Mouse (Mus musculus) liver, embryonic 12.5 days (tissue): ENCODE data around the gene Mterf1b. TPM values are rescaled to one million over a fixed set of nuclear protein-coding genes. Genes with fewer than 3 reads are reported as not detected.
"Not testable (repeated sequence)": the region's sequence is repeated elsewhere in the genome, so short reads cannot be mapped to it uniquely, and the experiment has no call there.

Experiments
- ATAC-seq: fragments of 200-750 bp; cut with Nextera tagmentation; 2 replicates; pipeline ENCODE4 v1.8.0; 2017; ENCODE audit warnings: moderate number of reproducible peaks, mild to moderate bottlenecking, moderate library complexity
- H3K27ac ChIP-seq: fragments of 300-500 bp; sonication (generic); 2 replicates; pipeline ENCODE4 v1.5.1; 2016; ENCODE audit warnings: mild to moderate bottlenecking
- H3K27me3 ChIP-seq: fragments of 300-500 bp; sonication (generic); replicated peaks from 2 replicates; pipeline ENCODE4 v1.6.1; 2016; ENCODE audit warnings: mild to moderate bottlenecking, moderate library complexity
- H3K36me3 ChIP-seq: fragments of 300-500 bp; sonication (generic); 2 replicates; pipeline ENCODE4 v1.6.1; 2016; ENCODE audit warnings: mild to moderate bottlenecking, moderate library complexity
- H3K4me1 ChIP-seq: fragments of 300-500 bp; sonication (generic); 2 replicates; pipeline ENCODE4 v1.6.1; 2016
- H3K4me2 ChIP-seq: fragments of 300-500 bp; sonication (generic); 2 replicates; pipeline ENCODE4 v1.6.1; 2016; ENCODE audit warnings: mild to moderate bottlenecking, moderate library complexity
- H3K4me3 ChIP-seq: fragments of 300-500 bp; sonication (generic); 2 replicates; pipeline ENCODE4 v1.5.1; 2016; ENCODE audit warnings: mild to moderate bottlenecking, moderate library complexity
- H3K9ac ChIP-seq: fragments of 300-500 bp; sonication (generic); 2 replicates; pipeline ENCODE4 v1.6.1; 2016; ENCODE audit warnings: mild to moderate bottlenecking, moderate library complexity
- H3K9me3 ChIP-seq: fragments of 300-500 bp; sonication (generic); replicated peaks from 2 replicates; pipeline ENCODE4 v1.6.1; 2016; ENCODE audit warnings: mild to moderate bottlenecking, moderate library complexity
- WGBS: fragments of 180-500 bp; shearing (Covaris S2); methylation state at CpG from one replicate; pipeline ENCODE4 v1.1.7; 2016; ENCODE audit not compliant: insufficient replicate concordance; 5-methylcytosine and 5-hydroxymethylcytosine counted together
- polyA plus RNA-seq: library from polyadenylated mRNA; unstranded; fragments of >200 nt; fragmentation: Nextera tagmentation; extraction: Ambion mirVana; gene quantifications from 2 replicates; pipeline ENCODE4 v1.2.1, GENCODE M21; 2016

Mterf1b gene
- polyA plus RNA-seq: 3.2 and 3.6 TPM in 2 replicates

- H3K4me3 ChIP-seq: peak within 1 kb of the TSS; percentile 68
- H3K36me3 ChIP-seq, H3K27ac ChIP-seq, H3K27me3 ChIP-seq, H3K9me3 ChIP-seq, H3K4me1 ChIP-seq: not testable (repeated sequence)
- peak within 1 kb of the TSS; percentile 81 for H3K4me2 ChIP-seq
- 70% methylated on average over 10 of the region's 37 CpGs for WGBS
- H3K9ac ChIP-seq: peak within 1 kb of the TSS; percentile 74
- ATAC-seq: peak; percentile 100
These were observed at the start of gene Mterf1b for GRCm38 (mm10) chr5:4191671-4192480. TSS of gene Mterf1b (plus strand) at chr5:4192367.

DNA sequence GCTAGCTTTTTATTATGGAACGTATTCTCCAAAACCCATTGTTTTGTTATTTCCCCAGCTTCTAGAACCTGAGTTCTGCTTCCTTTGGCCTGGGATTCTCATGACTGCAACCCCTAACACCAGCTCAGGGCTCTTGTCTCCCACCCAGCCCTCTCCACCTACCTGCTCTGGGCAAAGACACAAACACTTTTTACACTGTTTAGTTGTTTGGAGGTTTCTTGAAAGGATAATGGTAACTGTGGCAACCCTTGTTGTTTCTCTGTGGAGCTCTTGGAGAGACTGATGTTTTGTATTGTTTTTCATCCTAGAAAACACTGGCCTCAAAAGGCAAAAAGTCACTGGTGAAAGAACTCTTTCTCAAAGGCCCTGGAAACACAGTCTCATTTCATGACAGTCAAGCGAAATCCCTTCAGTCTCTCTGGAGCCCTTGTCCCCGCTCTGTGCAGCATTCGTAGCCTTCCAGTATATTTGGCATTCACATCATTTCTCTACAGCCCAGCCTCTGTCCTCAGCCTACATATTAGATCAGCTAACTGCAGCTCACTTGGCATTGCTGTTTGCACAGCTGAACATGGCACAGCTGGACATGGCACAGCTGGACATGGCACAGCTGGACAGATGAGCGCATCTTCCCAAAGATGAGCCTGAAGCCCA lies 32.6 kb upstream of the Mterf1b start:
- H3K9me3 ChIP-seq, H3K36me3 ChIP-seq, H3K4me1 ChIP-seq, H3K9ac ChIP-seq, H3K27me3 ChIP-seq, H3K27ac ChIP-seq, H3K4me2 ChIP-seq, ATAC-seq, H3K4me3 ChIP-seq: not testable (repeated sequence)
- WGBS: 80% methylated on average over 4 of the region's 5 CpGs

DNA sequence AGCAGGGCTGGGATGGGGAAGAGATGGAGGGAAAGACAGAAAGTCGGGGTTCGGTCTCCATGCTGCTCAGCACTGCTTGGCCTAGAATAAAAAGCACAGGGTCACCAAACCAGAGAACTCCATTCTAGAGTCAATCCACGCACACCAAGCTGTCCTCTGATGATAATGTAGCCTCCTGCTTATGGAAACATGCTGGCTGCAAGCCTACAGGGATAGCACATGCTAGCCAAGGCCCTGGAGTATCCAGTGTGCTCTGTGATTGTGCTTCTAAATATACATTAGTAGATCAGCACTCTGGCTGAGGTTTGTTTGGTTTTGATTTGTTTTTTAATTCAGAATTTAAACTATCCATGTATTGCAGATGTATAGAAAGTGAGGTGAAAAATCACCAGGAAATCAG lies 30.6 kb upstream of the Mterf1b start:
- H3K4me3 ChIP-seq: no peak overlapping the region
- no peak overlapping the region for H3K4me2 ChIP-seq
- H3K4me1 ChIP-seq: no peaks in the 10 kb centered on the region
- no peaks in the 10 kb centered on the region for H3K9me3 ChIP-seq
- no peaks in the 10 kb centered on the region for H3K27me3 ChIP-seq
- ATAC-seq: no peak
- H3K36me3 ChIP-seq: no peaks in the 10 kb centered on the region
- H3K27ac ChIP-seq: no peak overlapping the region
- no peak overlapping the region for H3K9ac ChIP-seq
- WGBS: 59% methylated on average over 3 of the region's 3 CpGs

DNA sequence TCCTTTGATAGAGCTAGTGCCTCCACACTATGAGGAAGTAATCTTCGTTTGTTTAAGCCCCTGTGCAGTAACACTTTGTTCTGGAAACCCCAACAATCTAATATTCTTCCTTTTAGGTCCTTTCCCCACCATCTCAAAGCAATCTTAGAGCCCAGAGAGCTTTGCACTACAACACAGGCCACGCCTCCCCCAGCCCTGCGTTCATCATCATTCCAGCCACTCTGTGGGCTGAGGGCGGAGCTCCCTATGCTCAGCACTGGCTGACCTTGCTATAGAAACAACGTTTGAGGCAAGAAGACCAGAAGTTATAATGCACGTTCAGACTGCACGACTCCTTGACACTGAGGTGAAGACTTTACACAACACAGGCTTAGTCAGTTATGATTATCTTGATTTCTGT lies 29.7 kb upstream of the Mterf1b start:
- no peak overlapping the region for H3K4me3 ChIP-seq
- no peaks in the 10 kb centered on the region for H3K9me3 ChIP-seq
- no peak overlapping the region for H3K27ac ChIP-seq
- H3K4me1 ChIP-seq: no peaks in the 10 kb centered on the region
- ATAC-seq: no peak
- no peak overlapping the region for H3K9ac ChIP-seq
- no peak overlapping the region for H3K4me2 ChIP-seq
- no peaks in the 10 kb centered on the region for H3K27me3 ChIP-seq
- 45% methylated on average over 7 of the region's 7 CpGs for WGBS
- H3K36me3 ChIP-seq: no peaks in the 10 kb centered on the region

DNA sequence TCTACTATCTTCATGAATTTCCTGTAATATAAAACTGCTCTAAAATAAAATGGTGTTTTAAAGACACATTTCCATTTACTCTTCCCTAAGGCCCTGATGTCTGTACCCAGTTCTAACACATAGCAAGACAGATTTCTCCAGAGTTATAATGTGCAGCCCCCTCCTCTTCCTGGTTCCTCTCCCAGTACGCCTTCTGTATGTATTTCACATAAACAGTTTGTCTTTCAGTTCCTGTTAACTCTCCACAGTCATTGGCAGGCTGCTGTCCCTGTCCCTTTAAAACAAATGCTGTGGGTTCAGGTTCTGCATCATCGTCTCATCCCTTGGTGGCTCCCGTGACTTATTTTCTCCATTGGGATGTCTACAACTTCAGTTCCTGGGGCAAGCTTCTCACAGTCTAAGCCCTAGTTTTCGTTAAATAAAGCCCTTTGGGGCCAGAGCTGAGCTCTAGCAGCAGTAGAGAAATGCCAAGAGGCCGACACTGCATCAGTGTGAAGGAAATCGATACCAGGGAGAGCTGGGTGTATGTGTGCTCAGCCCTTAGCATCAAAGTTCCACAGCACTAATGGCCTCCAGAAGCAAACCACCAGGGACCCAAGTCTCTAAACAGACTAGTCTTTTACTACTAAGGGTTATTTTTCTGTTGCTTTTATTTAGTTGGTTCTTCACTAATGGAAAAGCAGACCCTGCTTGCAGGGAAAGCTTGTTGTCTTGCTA lies 24.2 kb upstream of the Mterf1b start:
- H3K9ac ChIP-seq, H3K27me3 ChIP-seq, H3K9me3 ChIP-seq, H3K36me3 ChIP-seq, ATAC-seq, H3K4me1 ChIP-seq, H3K4me3 ChIP-seq, H3K4me2 ChIP-seq, H3K27ac ChIP-seq: not testable (repeated sequence)
- 59% methylated on average over 6 of the region's 6 CpGs for WGBS

GRCm38 (mm10) chr5:4168530-4168926 lies 23.6 kb upstream of the Mterf1b start:
- H3K9ac ChIP-seq, ATAC-seq: not testable (repeated sequence)
- WGBS: 68% methylated on average over 4 of the region's 4 CpGs

GRCm38 (mm10) chr5:4176421-4176820 lies 15.7 kb upstream of the Mterf1b start:
- WGBS: 67% methylated on average over 3 of the region's 3 CpGs
- H3K27ac ChIP-seq, H3K27me3 ChIP-seq, H3K4me2 ChIP-seq, H3K4me1 ChIP-seq, H3K9me3 ChIP-seq, H3K9ac ChIP-seq, H3K36me3 ChIP-seq, H3K4me3 ChIP-seq, ATAC-seq: not testable (repeated sequence)

More at GRCm38 (mm10) chr5:4168530-4168926, 23.6 kb upstream of the Mterf1b start:
- H3K27ac ChIP-seq, H3K9me3 ChIP-seq, H3K4me1 ChIP-seq, H3K4me2 ChIP-seq, H3K36me3 ChIP-seq, H3K27me3 ChIP-seq, H3K4me3 ChIP-seq: not testable (repeated sequence)

- 54% methylated on average over 6 of the region's 6 CpGs for WGBS
- Histone ChIP-seq H3K4me3 (no peak overlapping the region), H3K27ac (no peak overlapping the region), H3K27me3 (no peaks in the 10 kb centered on the region), H3K4me1 (no peaks in the 10 kb centered on the region), H3K4me2 (no peak overlapping the region), H3K36me3 (no peaks in the 10 kb centered on the region), H3K9ac (no peak overlapping the region), H3K9me3 (no peaks in the 10 kb centered on the region)
- no peak for ATAC-seq
These were observed 12.8 kb upstream of the Mterf1b start for GRCm38 (mm10) chr5:4179364-4179763.

GRCm38 (mm10) chr5:4186815-4187214 lies 5.4 kb upstream of the Mterf1b start:
- no peaks in the 10 kb centered on the region for H3K27me3 ChIP-seq
- 45% methylated on average over 4 of the region's 4 CpGs for WGBS
- H3K9ac ChIP-seq: no peak overlapping the region
- H3K27ac ChIP-seq: no peak overlapping the region
- no peaks in the 10 kb centered on the region for H3K9me3 ChIP-seq
- H3K4me3 ChIP-seq: no peak overlapping the region
- ATAC-seq: no peak
- no peaks in the 10 kb centered on the region for H3K36me3 ChIP-seq
- H3K4me2 ChIP-seq: no peak overlapping the region
- H3K4me1 ChIP-seq: no peaks in the 10 kb centered on the region

GRCm38 (mm10) chr5:4192481-4193246 lies 497 bp downstream of the Mterf1b start:
- not testable (repeated sequence) for H3K9me3 ChIP-seq, H3K27ac ChIP-seq, H3K36me3 ChIP-seq, H3K27me3 ChIP-seq, ATAC-seq, H3K4me1 ChIP-seq
- 5% methylated on average over 14 of the region's 27 CpGs for WGBS
- Histone ChIP-seq H3K4me3 (peak overlapping the region; percentile 68), H3K9ac (peak overlapping the region; percentile 74), H3K4me2 (peak overlapping the region; percentile 81)

DNA sequence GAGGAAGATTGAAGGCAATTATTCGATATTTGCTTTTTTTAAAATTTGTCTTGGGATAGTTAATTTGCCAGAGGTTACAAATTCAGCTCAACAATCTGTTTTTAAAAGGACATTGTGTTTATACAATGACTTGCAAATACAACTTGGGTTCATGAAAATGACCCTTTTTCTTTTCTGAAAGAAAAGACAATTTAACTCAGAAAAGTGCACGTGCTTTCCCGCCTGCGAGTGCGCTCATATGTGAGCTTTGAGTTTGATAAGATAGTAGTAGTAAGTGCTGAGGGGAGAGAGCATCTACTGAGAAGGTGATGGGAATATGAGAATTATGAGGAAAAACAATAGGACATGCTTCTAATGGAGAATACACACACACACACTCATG lies 1.1 kb downstream of the Mterf1b start:
- H3K4me2 ChIP-seq: peak overlapping the region; percentile 81
- peak overlapping the region; percentile 68 for H3K4me3 ChIP-seq
- WGBS: 58% methylated on average over 5 of the region's 5 CpGs
- no peak for ATAC-seq
- peak overlapping the region; percentile 74 for H3K9ac ChIP-seq
- H3K36me3 ChIP-seq: no peaks in the 10 kb centered on the region
- no peaks in the 10 kb centered on the region for H3K27me3 ChIP-seq
- no peaks in the 10 kb centered on the region for H3K9me3 ChIP-seq
- H3K4me1 ChIP-seq: peaks cover 10% of the 10 kb centered on the region
- no peak overlapping the region for H3K27ac ChIP-seq
